Mouse (Mus musculus) bone marrow, adult 2 months (tissue): ENCODE data around the gene Csrnp3. TPM values are rescaled to one million over a fixed set of nuclear protein-coding genes. Genes with fewer than 3 reads are reported as not detected.

Experiments used
- H3K27ac ChIP-seq: fragments of 200-500 bp; 2 replicates; pipeline ENCODE4 v1.5.1; 2012; ENCODE audit warnings: low read depth, mild to moderate bottlenecking, control low read depth, inconsistent platforms, low read length; ENCODE audit not compliant: control insufficient read depth, poor library complexity, insufficient read depth
- H3K4me1 ChIP-seq: fragments of 200-500 bp; 2 replicates; pipeline ENCODE4 v1.6.1; 2011; ENCODE audit warnings: low read length; ENCODE audit not compliant: control insufficient read depth, insufficient read depth
- H3K4me3 ChIP-seq: fragments of 200-500 bp; replicated peaks from 2 replicates; pipeline ENCODE3; 2011; ENCODE audit warnings: mild to moderate bottlenecking, low read depth, low read length, control low read depth; ENCODE audit not compliant: control insufficient read depth
- CTCF ChIP-seq: fragments of 200-500 bp; IDR thresholded peaks from 2 replicates; pipeline ENCODE4 v1.5.1; 2011; ENCODE audit warnings: low read length, control low read depth; ENCODE audit not compliant: control insufficient read depth, insufficient read depth
- POLR2A ChIP-seq: fragments of 200-500 bp; IDR thresholded peaks from 2 replicates; pipeline ENCODE4 v1.6.1; 2011; ENCODE audit warnings: low read depth, mild to moderate bottlenecking, control low read depth, low read length, borderline replicate concordance; ENCODE audit not compliant: control insufficient read depth
- WGBS: fragments of 180-500 bp; shearing (Covaris S2); methylation state at CpG from one replicate; pipeline ENCODE4 v1.1.7; 2018; 5-methylcytosine and 5-hydroxymethylcytosine counted together
- polyA plus RNA-seq: library from polyadenylated mRNA; stranded (reverse); fragments of >200 nt; gene quantifications from 2 replicates; pipeline ENCODE4 v1.2.4, GENCODE M21; 2011; ENCODE audit warnings: low replicate concordance; ENCODE audit not compliant: missing spikeins, insufficient read depth, insufficient read length

The Csrnp3 gene
- polyA plus RNA-seq, 1 experiment, result 0.57 TPM

DNA sequence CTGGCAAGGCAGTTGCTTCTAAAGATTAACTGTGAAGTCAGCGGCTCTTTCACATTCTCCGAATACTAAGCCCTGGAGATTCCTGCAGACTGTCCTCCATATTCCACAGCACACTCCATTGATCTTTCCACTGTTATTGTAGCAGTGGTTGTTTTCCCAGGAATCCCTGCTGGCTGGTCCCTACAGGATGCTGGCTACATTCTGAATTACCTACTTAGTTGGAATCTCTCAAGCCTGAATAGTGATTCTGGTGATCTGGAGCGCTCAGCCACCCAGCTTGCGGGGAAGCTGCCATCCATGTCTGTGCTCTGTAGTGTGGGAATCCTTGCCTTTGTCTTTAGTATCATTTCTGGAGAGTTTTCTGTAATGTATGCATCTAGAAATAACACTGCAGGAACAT is 51.5 kb downstream of the Csrnp3 start:
- no peak for TF ChIP-seq POLR2A
- no peak for TF ChIP-seq CTCF
- WGBS, result 79% methylated on average over 4 of the region's 4 CpGs
- Histone ChIP-seq H3K4me3 (no peak overlapping the region), H3K27ac (no peak overlapping the region), H3K4me1 (no peaks in the 10 kb centered on the region)

DNA sequence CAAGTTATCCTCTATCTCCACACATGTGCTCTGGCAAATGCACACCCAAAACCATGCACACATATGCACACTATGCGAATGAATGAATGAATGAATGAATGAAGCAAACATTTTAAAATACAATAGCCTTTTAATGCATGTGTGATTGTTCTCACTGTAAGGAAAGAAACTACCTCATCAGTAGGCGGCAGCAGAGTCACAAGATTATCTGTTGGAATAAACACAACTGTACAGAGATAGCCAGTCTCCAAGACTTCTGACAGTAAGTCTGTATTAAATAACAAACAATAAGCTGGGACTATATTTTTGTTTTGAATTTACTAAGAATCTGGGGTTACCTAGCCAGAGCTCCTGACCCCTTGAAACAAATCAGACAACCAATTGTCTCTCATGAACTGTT is 53.9 kb downstream of the Csrnp3 start:
- WGBS, result 76% methylated on average over 2 of the region's 2 CpGs
- Histone ChIP-seq H3K4me1 (no peaks in the 10 kb centered on the region), H3K4me3 (no peak overlapping the region), H3K27ac (no peak overlapping the region)
- no peak for TF ChIP-seq CTCF
- TF ChIP-seq POLR2A, result no peak

DNA sequence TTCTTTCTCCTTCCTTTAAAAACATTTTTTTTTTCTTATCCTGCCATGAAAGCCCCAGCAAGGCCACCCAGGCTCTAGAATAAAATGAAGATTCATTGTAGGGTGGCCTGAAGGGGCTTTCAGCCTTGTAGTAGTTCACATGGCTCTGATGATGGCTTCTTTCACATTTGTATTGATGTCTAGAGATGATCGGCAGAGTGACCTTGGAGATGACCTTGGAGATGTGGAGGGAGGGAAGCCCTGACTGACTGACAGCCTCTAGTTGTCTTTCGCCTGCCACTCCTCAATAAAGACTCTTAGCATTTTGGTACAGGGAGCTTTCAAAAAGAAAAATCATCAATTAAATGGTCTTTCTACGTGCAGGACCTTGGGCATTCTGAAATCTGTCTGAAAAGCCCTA is 63.0 kb downstream of the Csrnp3 start:
- H3K4me3 ChIP-seq, result no peak overlapping the region
- 71% methylated on average over 3 of the region's 3 CpGs for WGBS
- TF ChIP-seq POLR2A, result no peak
- no peak for TF ChIP-seq CTCF
- no peak overlapping the region for H3K27ac ChIP-seq
- H3K4me1 ChIP-seq, result no peaks in the 10 kb centered on the region

DNA sequence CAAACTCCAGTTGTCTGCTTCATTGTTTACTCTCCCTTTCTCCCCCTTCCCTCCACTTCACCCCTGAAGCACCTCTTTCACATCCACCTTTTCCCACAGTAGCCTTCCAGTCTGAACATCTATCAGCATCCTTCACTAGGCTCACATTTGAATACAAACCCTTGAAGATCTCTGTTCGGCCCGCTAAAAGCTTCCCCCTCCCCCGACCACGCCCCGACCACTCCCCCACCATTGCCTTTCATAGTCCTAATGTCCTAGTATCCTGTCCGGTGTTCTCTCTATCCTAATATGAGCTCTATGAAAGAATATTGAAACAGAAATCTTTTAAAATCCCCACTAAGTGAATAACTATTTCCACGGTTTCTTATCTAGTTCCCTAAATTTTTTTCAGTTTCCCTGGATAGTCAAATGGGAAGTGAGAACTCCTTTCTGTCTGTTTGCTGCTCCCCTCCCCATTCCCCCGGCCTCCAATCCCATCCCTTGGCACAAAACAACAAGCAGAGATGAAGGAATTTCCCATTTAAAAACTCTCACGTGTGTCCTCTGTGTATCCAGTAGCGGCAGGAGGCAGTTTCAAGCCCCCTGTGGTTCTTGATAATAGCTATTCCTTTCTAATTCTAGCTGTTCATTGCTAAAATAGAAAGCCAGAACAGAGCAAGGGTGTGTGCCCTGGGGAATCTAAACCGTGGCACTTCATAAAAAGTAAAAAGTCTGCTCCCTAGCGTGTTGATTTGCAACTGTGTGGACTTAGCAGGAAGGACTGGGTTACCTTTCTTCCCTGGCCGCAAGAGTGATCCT is 64.4 kb downstream of the Csrnp3 start:
- TF ChIP-seq CTCF (no peak), POLR2A (no peak)
- WGBS, result 48% methylated on average over 13 of the region's 13 CpGs
- no peak overlapping the region for H3K27ac ChIP-seq

DNA sequence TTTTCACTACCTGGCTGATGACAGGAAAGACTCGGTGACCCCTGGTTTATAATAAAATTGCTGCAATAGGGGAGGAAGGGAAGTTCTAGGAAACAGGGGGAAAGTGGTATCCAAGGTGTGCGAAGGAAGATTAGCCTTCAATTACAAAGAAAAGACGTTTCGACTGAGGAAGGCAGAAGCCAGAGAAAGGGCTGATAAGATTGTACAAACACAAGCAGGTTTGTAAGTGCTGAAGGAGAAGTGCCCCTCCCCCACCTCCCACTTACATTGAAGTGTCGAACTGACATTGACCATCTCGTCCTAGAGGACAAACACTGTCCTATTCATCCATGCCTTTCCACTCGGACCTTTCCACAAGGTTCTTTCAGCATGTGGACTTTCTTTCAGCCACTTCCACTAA is 70.4 kb downstream of the Csrnp3 start:
- no peak for TF ChIP-seq CTCF
- TF ChIP-seq POLR2A, result no peak
- H3K4me3 ChIP-seq, result no peak overlapping the region
- no peaks in the 10 kb centered on the region for H3K4me1 ChIP-seq
- WGBS, result 49% methylated on average over 7 of the region's 7 CpGs
- no peak overlapping the region for H3K27ac ChIP-seq

More for the DNA sequence above, 64.4 kb downstream of the Csrnp3 start:
- H3K4me3 ChIP-seq, result no peak overlapping the region
- H3K4me1 ChIP-seq, result no peaks in the 10 kb centered on the region

DNA sequence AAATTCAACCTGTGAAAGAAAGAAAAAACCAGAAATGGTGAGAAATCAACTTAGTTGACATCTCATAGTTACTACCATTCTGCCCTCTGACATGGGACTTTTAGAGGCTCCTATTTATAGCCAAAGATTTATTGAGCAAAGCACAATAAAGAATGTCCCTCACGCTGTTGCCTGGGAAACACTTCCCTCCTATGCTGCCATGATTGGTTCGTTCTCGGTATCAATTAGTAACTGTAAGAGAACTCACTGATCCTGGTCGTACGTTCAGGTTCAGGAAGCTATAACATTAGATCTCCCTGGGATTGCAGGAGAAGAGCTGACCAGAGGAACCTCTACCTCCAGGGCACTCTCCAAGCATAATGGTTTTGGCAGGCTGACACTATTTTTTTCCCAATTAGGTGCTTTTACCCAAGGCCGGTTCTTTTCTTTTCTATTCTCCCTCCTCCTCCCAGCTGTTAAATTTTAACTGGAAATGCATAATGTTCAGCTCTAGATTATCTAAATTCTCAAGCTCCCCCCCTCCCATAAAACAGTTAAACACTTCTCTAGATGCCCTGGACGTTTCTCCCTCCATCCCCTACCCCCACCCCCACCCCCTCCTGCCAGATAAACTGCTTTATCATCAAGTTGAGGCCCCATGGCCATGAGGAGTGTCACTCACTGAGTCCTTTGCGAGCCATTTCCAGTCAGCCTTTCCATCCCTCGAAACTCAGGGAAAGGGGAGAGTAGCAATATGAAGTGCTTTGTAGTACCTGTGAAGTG is 75.3 kb downstream of the Csrnp3 start:
- Histone ChIP-seq H3K4me3 (no peak overlapping the region), H3K27ac (no peak overlapping the region), H3K4me1 (no peaks in the 10 kb centered on the region)
- no peak for TF ChIP-seq CTCF
- no peak for TF ChIP-seq POLR2A
- WGBS, result 51% methylated on average over 9 of the region's 9 CpGs

DNA sequence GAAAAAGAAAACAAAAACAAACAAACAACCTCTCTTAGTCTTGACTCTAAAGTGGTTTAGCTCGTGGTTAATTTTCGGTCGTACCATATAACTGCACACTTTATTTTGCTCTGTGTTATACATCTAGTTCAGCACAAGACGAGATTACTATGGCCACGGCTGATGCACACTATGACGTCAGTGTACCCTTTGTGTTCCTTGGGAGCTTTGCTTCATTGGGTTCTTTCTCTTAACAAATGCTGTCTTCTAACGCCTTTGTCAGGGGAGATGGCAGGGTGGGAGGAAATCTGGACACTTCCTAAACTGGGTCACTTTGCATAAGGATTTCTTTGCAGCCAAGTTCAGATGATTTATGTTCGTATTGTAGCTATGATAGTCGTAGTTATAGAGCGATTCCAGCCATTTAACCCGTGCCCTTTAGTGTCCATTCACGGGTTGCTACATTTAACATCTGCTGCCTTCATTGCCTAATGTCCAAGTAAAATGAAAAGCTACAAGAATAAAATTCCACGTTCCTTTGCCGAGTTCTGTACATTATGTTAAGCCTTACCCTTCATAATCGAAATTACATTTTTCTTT is 79.9 kb downstream of the Csrnp3 start:
- Histone ChIP-seq H3K27ac (no peak overlapping the region), H3K4me3 (no peak overlapping the region), H3K4me1 (no peaks in the 10 kb centered on the region; the same call in 1 of the 2 replicates)
- WGBS, result 82% methylated on average over 15 of the region's 15 CpGs
- TF ChIP-seq CTCF (no peak), POLR2A (no peak)
